Mouse (Mus musculus): ENCODE measurements around the gene Pigt. TPM values are rescaled to one million over a fixed set of nuclear protein-coding genes. Genes with fewer than 3 reads are reported as not detected.
A peak's percentile ranks its signal among the peaks of the same experiment; 100 is the strongest.

The Pigt gene
- polyA plus RNA-seq, 1 experiment from 2014 or later = 79.7 TPM

- Histone ChIP-seq H3K27ac (ENCODE audit: low read depth) (no peak overlapping the region; the same call in 1 of the 2 replicates), H3K9ac (ENCODE audit: low read length) (no peak overlapping the region), H3K4me2 (ENCODE audit: low read length) (no peak overlapping the region), H3K27me3 (replicated peaks; ENCODE audit: control insufficient read depth, insufficient read depth, low read length) (no peaks in the 10 kb centered on the region), H3K4me3 (ENCODE audit: low read depth, low read length) (no peak overlapping the region), H3K4me1 (replicated peaks; ENCODE audit: control insufficient read depth, insufficient read depth, low read length) (peaks cover 17% of the 10 kb centered on the region), H3K9me3 (ENCODE audit: control insufficient read depth, low read length) (no peaks in the 10 kb centered on the region), H3K36me3 (ENCODE audit: control insufficient read depth, insufficient read depth, low read length) (no peaks in the 10 kb centered on the region)
- ATAC-seq (replicated peaks; ENCODE audit: low FRiP score, low TSS enrichment, low read depth) (no peak), DNase-seq (ENCODE audit: low spot score) (no peak)
- WGBS = 70% methylated on average over 6 of the region's 6 CpGs
Measured at GRCm38 (mm10) chr2:164455421-164456190, 41.7 kb upstream of the Pigt start.

- ATAC-seq (replicated peaks; ENCODE audit: low FRiP score, low TSS enrichment, low read depth) (no peak), DNase-seq (ENCODE audit: low spot score) (no peak)
- H3K4me2 ChIP-seq (ENCODE audit: low read length) = peak overlapping the region; percentile 45
- H3K4me1 ChIP-seq (replicated peaks; ENCODE audit: control insufficient read depth, insufficient read depth, low read length) = peaks cover 17% of the 10 kb centered on the region
- WGBS = 87% methylated on average over 1 of the region's 1 CpGs
- peak overlapping the region; percentile 40 for H3K27ac ChIP-seq (ENCODE audit: low read depth)
- H3K9ac ChIP-seq (ENCODE audit: low read length) = peak overlapping the region; percentile 38; the same call in 1 of the 2 replicates
- H3K27me3 ChIP-seq (replicated peaks; ENCODE audit: control insufficient read depth, insufficient read depth, low read length) = no peaks in the 10 kb centered on the region
- no peaks in the 10 kb centered on the region for H3K36me3 ChIP-seq (ENCODE audit: control insufficient read depth, insufficient read depth, low read length)
- H3K4me3 ChIP-seq (ENCODE audit: low read depth, low read length) = no peak overlapping the region
- no peaks in the 10 kb centered on the region for H3K9me3 ChIP-seq (ENCODE audit: control insufficient read depth, low read length)
Measured at GRCm38 (mm10) chr2:164456413-164456812, 40.9 kb upstream of the Pigt start.

- Histone ChIP-seq H3K9ac (ENCODE audit: low read length) (peak within 1 kb of the TSS; percentile 38), H3K9me3 (ENCODE audit: control insufficient read depth, low read length) (no peaks in the 10 kb centered on the region)
- 3% methylated on average over 7 of the region's 7 CpGs for WGBS
Measured at GRCm38 (mm10) chr2:164456864-164457300, 40.4 kb upstream of the Pigt start, which contains the start of gene Sys1. Gene Sys1 (plus strand): TSS chr2:164456964.

DNA sequence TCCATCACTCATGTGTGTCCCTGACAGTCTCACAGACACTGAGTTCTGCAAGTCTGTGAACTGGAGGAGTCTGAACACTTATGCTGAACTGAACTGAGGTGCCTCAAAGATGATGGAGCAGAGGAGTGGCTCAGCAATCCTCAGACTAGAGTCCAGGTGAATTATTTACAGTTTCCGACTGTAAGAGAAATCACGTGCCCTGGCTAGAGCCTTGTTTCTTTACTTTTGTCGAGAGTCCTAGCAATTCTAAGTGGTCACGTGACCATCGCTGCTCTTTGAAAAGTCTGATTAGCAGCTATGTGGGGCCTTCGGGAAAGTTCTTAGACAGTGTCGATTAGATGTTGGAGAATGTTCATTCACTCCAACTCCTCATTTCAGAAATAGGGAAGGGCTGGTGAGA, 39.4 kb upstream of the Pigt start:
- Histone ChIP-seq H3K9ac (ENCODE audit: low read length) (no peak overlapping the region), H3K9me3 (ENCODE audit: control insufficient read depth, low read length) (no peaks in the 10 kb centered on the region), H3K4me3 (ENCODE audit: low read depth, low read length) (no peak overlapping the region), H3K27me3 (replicated peaks; ENCODE audit: control insufficient read depth, insufficient read depth, low read length) (no peaks in the 10 kb centered on the region), H3K4me2 (ENCODE audit: low read length) (no peak overlapping the region), H3K36me3 (ENCODE audit: control insufficient read depth, insufficient read depth, low read length) (no peaks in the 10 kb centered on the region), H3K27ac (ENCODE audit: low read depth) (peak overlapping the region; percentile 43; the same call in 1 of the 2 replicates), H3K4me1 (replicated peaks; ENCODE audit: control insufficient read depth, insufficient read depth, low read length) (peaks cover 25% of the 10 kb centered on the region)
- 50% methylated on average over 7 of the region's 7 CpGs for WGBS
- ATAC-seq (replicated peaks; ENCODE audit: low FRiP score, low TSS enrichment, low read depth) (peak; percentile 53), DNase-seq (ENCODE audit: low spot score) (no peak)

More at GRCm38 (mm10) chr2:164456864-164457300, 40.4 kb upstream of the Pigt start, which contains the start of gene Sys1:
- H3K4me2 ChIP-seq (ENCODE audit: low read length) = peak within 1 kb of the TSS; percentile 45
- H3K36me3 ChIP-seq (ENCODE audit: control insufficient read depth, insufficient read depth, low read length) = no peaks in the 10 kb centered on the region
- DNase-seq (ENCODE audit: low spot score) = peak; percentile 60
- H3K27me3 ChIP-seq (replicated peaks; ENCODE audit: control insufficient read depth, insufficient read depth, low read length) = no peaks in the 10 kb centered on the region
- peak within 1 kb of the TSS; percentile 20 for H3K4me3 ChIP-seq (ENCODE audit: low read depth, low read length)
- peaks cover 21% of the 10 kb centered on the region for H3K4me1 ChIP-seq (replicated peaks; ENCODE audit: control insufficient read depth, insufficient read depth, low read length)
- peak within 1 kb of the TSS; percentile 43 for H3K27ac ChIP-seq (ENCODE audit: low read depth)
- ATAC-seq (replicated peaks; ENCODE audit: low FRiP score, low TSS enrichment, low read depth) = no peak

GRCm38 (mm10) chr2:164458535-164458934, 38.8 kb upstream of the Pigt start:
- DNase-seq (ENCODE audit: low spot score) = no peak
- peak overlapping the region; percentile 57 for H3K27ac ChIP-seq (ENCODE audit: low read depth)
- H3K27me3 ChIP-seq (replicated peaks; ENCODE audit: control insufficient read depth, insufficient read depth, low read length) = no peaks in the 10 kb centered on the region
- WGBS = 69% methylated on average over 8 of the region's 8 CpGs
- no peak for ATAC-seq (replicated peaks; ENCODE audit: low FRiP score, low TSS enrichment, low read depth)
- no peak overlapping the region for H3K9ac ChIP-seq (ENCODE audit: low read length)
- H3K9me3 ChIP-seq (ENCODE audit: control insufficient read depth, low read length) = no peaks in the 10 kb centered on the region
- H3K4me2 ChIP-seq (ENCODE audit: low read length) = no peak overlapping the region
- no peak overlapping the region for H3K4me3 ChIP-seq (ENCODE audit: low read depth, low read length)
- H3K4me1 ChIP-seq (replicated peaks; ENCODE audit: control insufficient read depth, insufficient read depth, low read length) = peaks cover 25% of the 10 kb centered on the region
- H3K36me3 ChIP-seq (ENCODE audit: control insufficient read depth, insufficient read depth, low read length) = peaks cover 6% of the 10 kb centered on the region; the same call in 1 of the 2 replicates

DNA sequence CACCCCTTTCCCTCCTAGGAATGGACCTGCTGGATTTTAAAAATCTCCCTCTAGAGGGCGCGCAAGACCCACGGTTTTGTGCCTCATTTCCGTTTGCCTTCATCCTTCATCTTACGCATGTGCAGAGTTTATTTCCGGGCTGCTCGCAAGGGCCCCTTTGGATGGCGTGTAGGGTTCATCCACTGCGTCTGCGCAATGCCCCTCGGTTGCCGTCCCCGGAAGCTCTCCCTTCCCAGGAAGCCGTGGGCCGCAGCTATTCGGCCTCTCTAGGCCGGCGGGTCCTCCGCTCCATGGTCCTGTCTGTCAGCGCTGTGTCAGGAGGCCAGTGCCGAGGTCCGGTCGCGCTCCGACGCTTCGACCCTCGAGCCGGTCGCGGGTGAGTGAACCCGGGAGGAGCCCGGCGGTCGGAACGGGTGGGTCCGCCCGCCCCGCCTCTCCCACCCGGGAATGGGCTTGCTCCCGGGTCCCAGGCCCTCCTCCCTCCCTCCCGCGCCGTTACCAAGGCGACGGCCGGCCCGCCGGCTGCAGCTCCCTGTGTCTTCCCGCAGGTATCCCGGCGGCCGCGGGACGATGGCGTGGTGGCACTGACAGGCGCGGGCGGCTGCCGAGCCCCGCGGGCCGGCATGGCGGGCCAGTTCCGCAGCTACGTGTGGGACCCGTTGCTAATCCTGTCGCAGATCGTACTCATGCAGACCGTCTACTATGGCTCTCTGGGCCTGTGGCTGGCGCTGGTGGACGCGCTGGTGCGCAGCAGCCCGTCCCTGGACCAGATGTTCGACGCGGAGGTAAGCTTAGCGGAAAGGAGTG, 36.4 kb upstream of the Pigt start, which contains the start of gene Gm20458:
Gene Gm20458 (plus strand): TSS at position 223 of the 807 bp plus-strand sequence.
- H3K27me3 ChIP-seq (replicated peaks; ENCODE audit: control insufficient read depth, insufficient read depth, low read length) = no peaks in the 10 kb centered on the region
- peak within 1 kb of the TSS; percentile 71 for H3K4me3 ChIP-seq (ENCODE audit: low read depth, low read length)
- under 1% methylated on average over 72 of the region's 79 CpGs for WGBS
- peaks cover 17% of the 10 kb centered on the region for H3K4me1 ChIP-seq (replicated peaks; ENCODE audit: control insufficient read depth, insufficient read depth, low read length)
- DNase-seq (ENCODE audit: low spot score) (peak; percentile 95), ATAC-seq (replicated peaks; ENCODE audit: low FRiP score, low TSS enrichment, low read depth) (peak; percentile 93)
- H3K27ac ChIP-seq (ENCODE audit: low read depth) = peak within 1 kb of the TSS; percentile 73; the same call in 1 of the 2 replicates
- peak within 1 kb of the TSS; percentile 67 for H3K9ac ChIP-seq (ENCODE audit: low read length)
- peaks cover 26% of the 10 kb centered on the region for H3K36me3 ChIP-seq (ENCODE audit: control insufficient read depth, insufficient read depth, low read length)
- no peaks in the 10 kb centered on the region for H3K9me3 ChIP-seq (ENCODE audit: control insufficient read depth, low read length)
- H3K4me2 ChIP-seq (ENCODE audit: low read length) = peak within 1 kb of the TSS; percentile 82

- no peak for ATAC-seq (replicated peaks; ENCODE audit: low FRiP score, low TSS enrichment, low read depth)
Measured at GRCm38 (mm10) chr2:164465161-164465560, 32.2 kb upstream of the Pigt start.

GRCm38 (mm10) chr2:164466787-164467186, 30.5 kb upstream of the Pigt start:
- Histone ChIP-seq H3K9me3 (ENCODE audit: control insufficient read depth, low read length) (no peaks in the 10 kb centered on the region), H3K4me2 (ENCODE audit: low read length) (no peak overlapping the region), H3K4me3 (ENCODE audit: low read depth, low read length) (no peak overlapping the region), H3K9ac (ENCODE audit: low read length) (no peak overlapping the region), H3K4me1 (replicated peaks; ENCODE audit: control insufficient read depth, insufficient read depth, low read length) (peaks cover 5% of the 10 kb centered on the region; the same call in 1 of the 2 replicates), H3K27ac (ENCODE audit: low read depth) (no peak overlapping the region), H3K27me3 (replicated peaks; ENCODE audit: control insufficient read depth, insufficient read depth, low read length) (no peaks in the 10 kb centered on the region), H3K36me3 (ENCODE audit: control insufficient read depth, insufficient read depth, low read length) (peaks cover 31% of the 10 kb centered on the region)
- 81% methylated on average over 5 of the region's 5 CpGs for WGBS
- ATAC-seq (replicated peaks; ENCODE audit: low FRiP score, low TSS enrichment, low read depth) (no peak), DNase-seq (ENCODE audit: low spot score) (no peak)

More at GRCm38 (mm10) chr2:164465161-164465560, 32.2 kb upstream of the Pigt start:
- Histone ChIP-seq H3K4me3 (ENCODE audit: low read depth, low read length) (no peak overlapping the region), H3K9ac (ENCODE audit: low read length) (no peak overlapping the region), H3K4me2 (ENCODE audit: low read length) (no peak overlapping the region), H3K4me1 (replicated peaks; ENCODE audit: control insufficient read depth, insufficient read depth, low read length) (peaks cover 7% of the 10 kb centered on the region; the same call in 1 of the 2 replicates), H3K9me3 (ENCODE audit: control insufficient read depth, low read length) (no peaks in the 10 kb centered on the region), H3K27me3 (replicated peaks; ENCODE audit: control insufficient read depth, insufficient read depth, low read length) (no peaks in the 10 kb centered on the region), H3K36me3 (ENCODE audit: control insufficient read depth, insufficient read depth, low read length) (peaks cover 31% of the 10 kb centered on the region), H3K27ac (ENCODE audit: low read depth) (no peak overlapping the region)
- DNase-seq (ENCODE audit: low spot score) = no peak

Measured in intestine, embryonic 14.5 days (tissue).